Mouse (Mus musculus): ENCODE measurements around the gene Ptprd.

Ptprd gene

GRCm38 (mm10) chr4:76865585-76865984, 1346.2 kb downstream of the Ptprd start:
- DNase-seq, result no peak

- DNase-seq, result no peak
Measured at GRCm38 (mm10) chr4:76846265-76846664, 1365.5 kb downstream of the Ptprd start.

GRCm38 (mm10) chr4:76839016-76839415, 1372.7 kb downstream of the Ptprd start:
- DNase-seq, result no peak

- no peak for DNase-seq
Measured at GRCm38 (mm10) chr4:76812138-76812537, 1399.6 kb downstream of the Ptprd start.

- DNase-seq, result no peak
Measured at GRCm38 (mm10) chr4:76802708-76803107, 1409.1 kb downstream of the Ptprd start.

- DNase-seq, result peak; percentile 9
Measured at GRCm38 (mm10) chr4:76798010-76799007, 1413.5 kb downstream of the Ptprd start.

GRCm38 (mm10) chr4:76785389-76785788, 1426.4 kb downstream of the Ptprd start:
- DNase-seq, result no peak

GRCm38 (mm10) chr4:76779558-76780124, 1432.1 kb downstream of the Ptprd start:
- DNase-seq, result no peak

GRCm38 (mm10) chr4:76766918-76767317, 1444.8 kb downstream of the Ptprd start:
- no peak for DNase-seq

GRCm38 (mm10) chr4:76766429-76766828, 1445.3 kb downstream of the Ptprd start:
- no peak for DNase-seq

- no peak for DNase-seq
Measured at GRCm38 (mm10) chr4:76750709-76751108, 1461.1 kb downstream of the Ptprd start.

GRCm38 (mm10) chr4:76735831-76736230, 1475.9 kb downstream of the Ptprd start:
- DNase-seq, result no peak

GRCm38 (mm10) chr4:76675726-76676125, 1536.0 kb downstream of the Ptprd start:
- DNase-seq, result no peak

GRCm38 (mm10) chr4:76673224-76673623, 1538.5 kb downstream of the Ptprd start:
- DNase-seq, result no peak

GRCm38 (mm10) chr4:76672653-76673052, 1539.1 kb downstream of the Ptprd start:
- DNase-seq, result no peak

GRCm38 (mm10) chr4:76661725-76662124, 1550.0 kb downstream of the Ptprd start:
- DNase-seq, result no peak

GRCm38 (mm10) chr4:76660146-76660545, 1551.6 kb downstream of the Ptprd start:
- peak; percentile 1 for DNase-seq

- no peak for DNase-seq
Measured at GRCm38 (mm10) chr4:76656734-76657133, 1555.0 kb downstream of the Ptprd start.

GRCm38 (mm10) chr4:76652971-76653370, 1558.8 kb downstream of the Ptprd start:
- DNase-seq, result no peak

- peak; percentile 1 for DNase-seq
Measured at GRCm38 (mm10) chr4:76621740-76622139, 1590.0 kb downstream of the Ptprd start.

- no peak for DNase-seq
Measured at GRCm38 (mm10) chr4:76616614-76617013, 1595.1 kb downstream of the Ptprd start.

GRCm38 (mm10) chr4:76608246-76608645, 1603.5 kb downstream of the Ptprd start:
- no peak for DNase-seq

- no peak for DNase-seq
Measured at GRCm38 (mm10) chr4:76606808-76607207, 1605.0 kb downstream of the Ptprd start.

- DNase-seq, result no peak
Measured at GRCm38 (mm10) chr4:76590722-76591121, 1621.0 kb downstream of the Ptprd start.

Measured in kidney, postnatal 14 days (tissue).